Mouse (Mus musculus) lung, adult 2 months (tissue): ENCODE measurements around the gene Parvb.

Experiments used
- CTCF ChIP-seq: fragments of 200-500 bp; IDR thresholded peaks from 2 replicates; pipeline ENCODE4 v1.5.1; 2011; ENCODE audit warnings: mild to moderate bottlenecking, low read length, control low read depth; ENCODE audit not compliant: insufficient read depth
- POLR2A ChIP-seq: fragments of 200-500 bp; IDR thresholded peaks from 2 replicates; pipeline ENCODE4 v1.6.1; 2011; ENCODE audit warnings: low read depth, mild to moderate bottlenecking, control low read depth, low read length, borderline replicate concordance; ENCODE audit errors: extremely low read depth

DNA sequence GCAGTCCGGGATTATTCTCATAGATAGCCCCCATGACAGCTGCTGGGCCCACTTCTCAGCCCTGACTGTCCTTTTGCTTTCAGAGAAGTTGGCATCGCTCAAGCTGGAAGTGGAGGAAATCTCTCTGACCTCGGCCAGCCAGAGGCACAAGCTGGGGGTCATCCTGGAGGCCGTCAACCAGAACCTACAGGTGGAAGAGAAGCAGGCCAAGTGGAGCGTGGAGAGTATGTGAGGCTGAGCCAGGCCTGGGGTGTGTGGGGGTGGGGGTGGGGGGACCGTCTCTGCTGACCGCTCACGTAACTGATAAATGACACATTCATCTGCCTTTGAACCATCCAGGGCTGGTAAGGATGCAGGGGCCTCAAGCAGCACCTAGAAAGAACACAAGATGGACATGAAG lies 98.1 kb downstream of the Parvb start:
- TF ChIP-seq CTCF: no peak
- no peak for TF ChIP-seq POLR2A
